Mouse (Mus musculus): ENCODE results near the gene Gm28729. TPM values are rescaled to one million over a fixed set of nuclear protein-coding genes. Genes with fewer than 3 reads are reported as not detected.
"Not testable (repeated sequence)": the region's sequence is repeated elsewhere in the genome, so short reads cannot be mapped to it uniquely, and the experiment has no call there.

The Gm28729 gene
- polyA plus RNA-seq, 1 experiment from 2014 or later, result not detected

DNA sequence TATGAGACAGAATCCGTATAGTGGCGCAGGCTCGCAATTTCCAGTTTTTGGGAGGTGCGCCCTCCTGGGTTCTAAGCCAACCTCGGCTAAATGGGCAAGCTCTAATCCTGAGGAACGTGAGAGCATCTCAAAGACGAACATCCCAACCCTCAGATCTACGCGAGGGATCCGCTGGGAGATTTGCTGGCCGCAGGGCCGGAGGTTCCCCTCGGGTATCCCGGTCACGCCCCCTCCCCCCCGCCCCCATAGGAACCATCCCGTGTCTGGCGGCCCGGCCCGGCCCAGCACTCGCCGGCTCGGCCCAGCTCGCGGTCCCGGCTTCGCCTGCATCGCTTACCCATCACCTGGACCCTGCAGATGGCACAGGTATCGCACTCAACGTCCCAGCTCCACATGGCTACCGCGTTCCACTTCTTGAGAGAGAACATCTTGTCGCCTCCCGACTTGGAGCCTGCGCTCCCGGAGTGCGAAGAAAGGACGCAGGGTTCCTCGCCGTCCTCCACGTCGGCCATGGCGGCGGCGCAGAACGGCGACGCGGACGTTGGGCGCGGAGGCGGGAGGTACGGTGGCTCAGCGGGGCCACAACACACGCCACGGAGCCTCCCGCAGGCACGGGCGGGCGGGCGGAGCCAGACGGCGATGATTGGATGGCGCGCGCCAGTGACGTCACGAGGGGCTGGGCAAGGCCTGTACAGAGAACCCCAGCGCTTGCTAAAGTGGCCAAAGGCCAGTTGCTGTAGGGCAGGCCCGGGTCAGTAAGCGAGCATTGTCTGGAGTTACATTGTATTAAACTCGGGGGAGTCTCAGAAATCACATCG, 46.8 kb downstream of the Gm28729 start, which contains the start of gene Rnf7:
Gene Rnf7 (minus strand): TSS at position 605 of the 818 bp plus-strand sequence.
- Histone ChIP-seq H3K4me3 (peak within 1 kb of the TSS; percentile 94), H3K9me3 (replicated peaks) (no peaks in the 10 kb centered on the region), H3K27ac (peak within 1 kb of the TSS; percentile 93), H3K4me1 (peaks cover 12% of the 10 kb centered on the region), H3K36me3 (peaks cover 31% of the 10 kb centered on the region), H3K27me3 (ENCODE audit: low read depth, poor library complexity, severe bottlenecking) (no peaks in the 10 kb centered on the region)
- DNase-seq (ENCODE audit: low spot score), result peak; percentile 100
- under 1% methylated on average over 74 of the region's 74 CpGs for WGBS

DNA sequence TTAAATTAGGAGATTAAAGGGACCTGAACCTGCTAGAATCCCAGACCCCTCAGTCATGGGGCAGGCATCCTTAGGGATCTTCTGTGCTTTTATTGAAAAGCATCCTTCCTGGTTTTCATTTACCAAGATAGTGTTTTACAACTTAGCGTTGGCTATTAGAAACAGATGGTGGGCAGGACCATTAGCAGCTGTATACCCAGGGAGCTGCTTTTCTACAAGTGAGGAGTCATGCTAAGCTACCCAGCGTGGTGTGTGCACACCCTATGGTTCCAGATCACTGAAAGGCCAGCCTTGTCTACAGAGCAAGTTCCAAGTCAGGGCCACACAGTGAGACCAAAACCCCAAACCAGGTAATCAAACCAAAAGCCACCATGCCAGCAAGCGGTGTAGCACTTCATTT, 52.7 kb downstream of the Gm28729 start:
- no peak overlapping the region for H3K4me3 ChIP-seq
- H3K27ac ChIP-seq, result no peak overlapping the region
- H3K27me3 ChIP-seq (ENCODE audit: low read depth, poor library complexity, severe bottlenecking), result no peaks in the 10 kb centered on the region
- peaks cover 71% of the 10 kb centered on the region for H3K36me3 ChIP-seq
- no peaks in the 10 kb centered on the region for H3K9me3 ChIP-seq (replicated peaks)
- 44% methylated on average over 3 of the region's 3 CpGs for WGBS
- H3K4me1 ChIP-seq, result peaks cover 28% of the 10 kb centered on the region
- no peak for DNase-seq (ENCODE audit: low spot score)

DNA sequence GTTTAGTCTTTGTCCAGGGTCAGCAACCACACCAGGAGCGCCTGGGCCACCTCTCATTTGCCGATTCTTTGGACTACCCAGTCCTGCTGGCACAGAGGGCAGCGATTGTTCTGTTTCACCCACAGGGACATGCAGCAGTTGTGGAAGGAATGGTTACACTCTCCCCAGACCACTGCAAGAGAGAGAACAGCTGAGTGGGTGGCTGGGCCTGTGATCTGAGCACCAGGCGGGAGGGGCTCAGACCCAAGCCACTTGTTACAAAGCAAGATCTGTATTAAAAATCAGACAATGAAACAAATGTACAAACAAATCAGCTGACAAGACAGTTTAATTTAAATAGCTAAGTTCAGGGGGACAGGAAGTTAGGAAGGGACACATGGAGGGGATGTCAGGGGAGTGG, 53.4 kb downstream of the Gm28729 start:
- not testable (repeated sequence) for H3K9me3 ChIP-seq (replicated peaks); H3K27ac ChIP-seq; DNase-seq (ENCODE audit: low spot score); H3K4me3 ChIP-seq; H3K27me3 ChIP-seq (ENCODE audit: low read depth, poor library complexity, severe bottlenecking)
- peaks cover 21% of the 10 kb centered on the region for H3K4me1 ChIP-seq
- peaks cover 77% of the 10 kb centered on the region for H3K36me3 ChIP-seq
- WGBS, result 88% methylated on average over 4 of the region's 4 CpGs

DNA sequence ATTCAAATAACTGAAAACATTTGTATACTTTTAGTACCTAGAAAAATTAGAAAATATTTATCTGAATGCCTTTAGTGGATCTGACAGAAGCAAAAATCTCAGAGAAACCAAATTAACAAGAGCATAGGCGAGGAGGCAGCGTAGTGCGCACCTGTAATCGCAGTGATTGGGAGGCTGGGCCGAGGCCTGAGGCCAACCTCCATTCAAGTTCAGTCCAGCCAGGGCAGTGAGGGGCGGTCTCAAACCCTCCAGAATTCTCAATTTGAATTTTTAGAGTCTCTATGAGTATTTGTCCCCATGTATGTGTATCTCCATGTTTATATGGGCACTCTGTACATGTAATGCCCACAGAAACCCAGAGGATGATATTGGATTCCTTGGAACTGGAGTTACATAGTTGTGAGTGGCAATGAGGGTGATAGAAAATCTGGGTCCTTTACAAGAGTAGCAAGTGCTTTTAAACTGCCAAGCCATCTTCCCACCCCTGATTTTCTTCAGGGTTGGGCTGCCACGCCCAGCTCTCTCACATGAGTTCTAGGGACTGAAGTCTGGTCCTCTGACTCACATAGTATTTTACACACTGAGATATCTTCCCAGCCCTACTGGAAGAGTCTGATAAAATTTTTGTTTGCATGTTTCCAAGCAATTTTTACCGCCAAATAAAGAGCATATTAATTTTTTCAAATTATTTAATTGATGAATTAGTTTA, 54.6 kb downstream of the Gm28729 start:
- Histone ChIP-seq H3K27me3 (ENCODE audit: low read depth, poor library complexity, severe bottlenecking) (no peaks in the 10 kb centered on the region), H3K9me3 (replicated peaks) (no peaks in the 10 kb centered on the region), H3K4me3 (no peak overlapping the region), H3K27ac (no peak overlapping the region), H3K4me1 (peaks cover 20% of the 10 kb centered on the region), H3K36me3 (peaks cover 73% of the 10 kb centered on the region)
- DNase-seq (ENCODE audit: low spot score), result no peak
- 94% methylated on average over 8 of the region's 8 CpGs for WGBS

DNA sequence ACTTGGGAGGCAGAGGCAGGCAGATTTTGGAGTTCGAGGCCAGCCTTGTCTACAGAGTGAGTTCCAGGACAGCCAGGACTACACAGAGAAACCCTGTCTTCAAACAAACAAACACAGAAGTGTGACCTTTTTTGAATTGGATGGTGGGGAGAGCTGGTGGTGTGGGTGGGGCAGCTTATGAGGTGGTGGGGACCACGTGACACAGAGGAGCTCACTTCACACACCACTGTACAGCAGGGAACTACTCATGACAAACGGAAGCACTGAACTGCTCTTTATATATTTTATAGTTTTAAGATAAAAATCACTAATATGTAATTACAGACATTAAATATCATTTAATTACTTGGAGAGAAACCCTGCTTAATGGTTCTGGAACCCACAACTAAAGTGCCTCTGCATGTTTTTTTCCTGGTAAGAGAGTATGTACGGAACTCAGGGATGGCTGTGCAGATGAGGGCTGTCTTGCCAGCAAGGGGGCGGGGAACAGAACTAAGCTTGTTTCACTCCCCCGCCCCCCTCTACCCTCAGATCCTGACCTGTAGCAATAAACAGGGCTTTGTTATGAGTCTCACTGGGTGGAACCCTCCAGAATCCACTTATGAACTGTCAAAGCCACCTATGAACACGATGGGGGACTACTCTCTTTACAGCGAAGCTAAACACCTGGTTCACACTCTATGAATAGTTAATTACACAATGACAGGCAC, 55.4 kb downstream of the Gm28729 start:
- no peaks in the 10 kb centered on the region for H3K27me3 ChIP-seq (ENCODE audit: low read depth, poor library complexity, severe bottlenecking)
- peaks cover 72% of the 10 kb centered on the region for H3K36me3 ChIP-seq
- H3K4me1 ChIP-seq, result peaks cover 20% of the 10 kb centered on the region
- DNase-seq (ENCODE audit: low spot score), result no peak
- H3K9me3 ChIP-seq (replicated peaks), result no peaks in the 10 kb centered on the region
- H3K4me3 ChIP-seq, result no peak overlapping the region
- H3K27ac ChIP-seq, result no peak overlapping the region
- 75% methylated on average over 8 of the region's 8 CpGs for WGBS

DNA sequence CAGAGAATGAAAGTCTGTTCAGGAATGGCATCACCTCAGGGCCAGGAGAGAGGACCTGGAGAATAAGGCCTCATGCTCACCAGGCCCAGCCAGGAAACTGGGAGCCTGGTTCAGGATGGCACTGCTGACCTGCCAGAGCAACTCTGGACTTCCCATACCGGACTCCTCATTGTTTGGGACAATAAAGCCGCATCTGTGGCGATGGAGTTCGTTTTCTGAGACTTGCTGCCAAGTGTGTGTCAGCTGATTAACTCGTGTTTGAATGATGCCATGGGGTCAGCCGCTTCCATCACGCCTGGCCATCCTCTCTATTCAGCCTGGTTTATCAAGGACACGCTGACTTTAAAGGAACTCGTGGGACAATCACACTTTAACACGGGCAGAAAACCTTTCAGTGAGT, 61.4 kb downstream of the Gm28729 start:
- no peak overlapping the region for H3K27ac ChIP-seq
- H3K27me3 ChIP-seq (ENCODE audit: low read depth, poor library complexity, severe bottlenecking), result no peaks in the 10 kb centered on the region
- H3K9me3 ChIP-seq (replicated peaks), result peaks cover 4% of the 10 kb centered on the region; the same call in 1 of the 2 replicates
- H3K4me1 ChIP-seq, result peaks cover 9% of the 10 kb centered on the region; the same call in 1 of the 2 replicates
- H3K4me3 ChIP-seq, result no peak overlapping the region
- 91% methylated on average over 10 of the region's 10 CpGs for WGBS
- DNase-seq (ENCODE audit: low spot score), result no peak
- peaks cover 60% of the 10 kb centered on the region for H3K36me3 ChIP-seq

DNA sequence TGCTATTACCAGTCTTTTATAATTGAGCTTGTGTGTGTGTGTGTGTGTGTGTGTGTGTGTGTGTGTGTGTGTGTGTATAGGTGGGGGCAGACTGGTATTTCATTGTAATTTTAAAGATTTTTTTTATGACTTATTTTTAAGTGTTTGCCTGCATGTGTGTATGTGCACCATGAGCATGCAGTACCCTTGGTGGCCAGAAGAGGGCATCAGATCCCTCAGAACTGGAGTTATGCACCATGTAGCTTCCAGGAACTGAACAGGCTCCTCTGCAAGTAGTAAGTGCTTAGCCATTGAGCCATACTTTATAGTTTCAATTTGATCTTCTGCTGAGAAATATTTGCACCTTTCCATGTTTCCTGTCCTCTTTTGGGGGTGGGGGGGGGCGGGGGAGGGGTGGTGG, 63.5 kb downstream of the Gm28729 start:
- Histone ChIP-seq H3K27me3 (ENCODE audit: low read depth, poor library complexity, severe bottlenecking) (no peaks in the 10 kb centered on the region), H3K4me1 (peaks cover 9% of the 10 kb centered on the region; the same call in 1 of the 2 replicates), H3K27ac (no peak overlapping the region), H3K9me3 (replicated peaks) (peaks cover 4% of the 10 kb centered on the region; the same call in 1 of the 2 replicates), H3K36me3 (peaks cover 40% of the 10 kb centered on the region), H3K4me3 (no peak overlapping the region)
- no peak for DNase-seq (ENCODE audit: low spot score)
- WGBS, result 40% methylated on average over 1 of the region's 1 CpGs

DNA sequence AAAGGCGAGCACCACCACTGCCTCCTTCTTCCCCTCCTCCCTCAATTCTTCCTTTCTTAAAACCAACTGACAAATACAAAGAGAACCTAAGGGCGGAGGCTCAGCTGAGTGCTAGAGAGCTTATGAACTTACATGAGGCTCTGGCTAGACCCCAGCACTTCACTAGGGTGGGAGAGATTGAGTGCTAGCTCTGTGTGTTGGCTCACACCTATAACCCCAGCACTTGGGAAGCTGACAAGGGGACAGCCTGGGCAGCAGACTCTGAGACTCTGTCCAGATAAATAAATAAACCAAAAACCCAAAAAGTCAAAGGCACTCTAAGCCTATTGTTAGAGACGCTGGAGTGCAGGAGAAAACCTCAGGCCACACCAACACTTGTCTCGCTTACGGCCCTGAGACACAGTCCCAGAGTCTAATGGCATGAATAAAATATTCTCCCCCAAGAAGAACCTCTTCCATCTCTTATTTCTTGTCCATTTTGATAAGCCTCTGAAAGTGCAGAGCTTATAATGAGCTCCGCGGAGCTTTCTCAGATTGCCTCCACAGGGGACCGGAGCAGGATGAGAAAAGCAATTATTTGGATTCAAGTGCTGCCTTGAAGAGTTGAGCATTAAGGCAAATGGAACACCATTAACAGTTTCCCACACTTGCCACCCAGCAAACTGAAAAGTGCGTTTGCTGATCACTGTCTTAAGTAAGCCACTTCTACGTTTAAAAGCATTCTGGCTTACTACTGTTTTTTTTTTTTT, 64.8 kb downstream of the Gm28729 start:
- Histone ChIP-seq H3K4me3 (no peak overlapping the region), H3K9me3 (replicated peaks) (peaks cover 4% of the 10 kb centered on the region; the same call in 1 of the 2 replicates), H3K27me3 (ENCODE audit: low read depth, poor library complexity, severe bottlenecking) (no peaks in the 10 kb centered on the region), H3K27ac (no peak overlapping the region), H3K4me1 (peaks cover 9% of the 10 kb centered on the region; the same call in 1 of the 2 replicates), H3K36me3 (peaks cover 34% of the 10 kb centered on the region)
- WGBS, result 91% methylated on average over 10 of the region's 10 CpGs
- no peak for DNase-seq (ENCODE audit: low spot score)

DNA sequence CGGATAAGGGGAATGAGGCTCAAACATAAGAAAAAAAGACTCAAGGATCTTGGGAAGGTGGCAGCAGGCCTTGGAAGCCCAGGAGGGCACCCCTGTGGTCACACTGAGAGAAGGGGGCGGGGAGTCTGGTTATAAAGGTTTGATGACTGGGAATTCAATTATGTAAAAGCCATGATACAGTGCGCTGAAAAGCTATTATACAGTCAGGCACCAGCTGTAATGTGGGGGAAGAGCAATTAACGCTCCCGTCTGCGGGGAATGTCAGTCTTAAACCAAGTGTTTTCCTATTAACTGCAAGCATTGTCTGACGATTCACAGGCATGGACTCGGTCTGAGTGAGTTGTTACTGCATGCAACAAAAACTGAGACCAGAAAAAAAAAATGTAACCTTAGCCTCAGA, 69.4 kb downstream of the Gm28729 start:
- H3K4me3 ChIP-seq, result no peak overlapping the region
- H3K9me3 ChIP-seq (replicated peaks), result no peaks in the 10 kb centered on the region
- no peaks in the 10 kb centered on the region for H3K27me3 ChIP-seq (ENCODE audit: low read depth, poor library complexity, severe bottlenecking)
- WGBS, result 77% methylated on average over 8 of the region's 8 CpGs
- H3K4me1 ChIP-seq, result peaks cover 15% of the 10 kb centered on the region; the same call in 1 of the 2 replicates
- H3K27ac ChIP-seq, result no peak overlapping the region
- no peaks in the 10 kb centered on the region for H3K36me3 ChIP-seq
- no peak for DNase-seq (ENCODE audit: low spot score)

DNA sequence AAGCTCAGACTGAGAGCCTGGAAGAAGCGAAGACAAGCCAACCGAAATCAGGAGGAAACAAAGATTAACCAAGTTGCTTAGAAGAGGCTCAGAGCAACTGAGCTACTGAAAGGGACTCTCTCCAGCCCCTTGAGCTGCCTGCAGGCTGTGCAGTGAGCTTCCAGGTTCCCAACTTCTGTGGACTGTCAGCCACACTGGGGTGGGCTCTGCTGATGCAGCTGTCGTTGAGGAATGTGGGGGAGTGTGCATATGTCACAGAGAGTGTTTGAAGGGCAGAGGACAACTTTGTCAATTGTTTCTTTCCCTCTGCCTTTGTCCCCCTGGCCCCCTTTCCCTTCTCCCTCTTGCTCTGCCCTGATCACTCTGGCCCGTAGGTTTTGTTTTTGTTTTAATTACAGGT, 72.1 kb downstream of the Gm28729 start:
- Histone ChIP-seq H3K36me3 (no peaks in the 10 kb centered on the region), H3K27ac (no peak overlapping the region), H3K9me3 (replicated peaks) (no peaks in the 10 kb centered on the region), H3K4me1 (0 out of 2 replicates have a peak, but pooled peaks cover 7% of the 10 kb centered on the region), H3K27me3 (ENCODE audit: low read depth, poor library complexity, severe bottlenecking) (no peaks in the 10 kb centered on the region), H3K4me3 (no peak overlapping the region)
- DNase-seq (ENCODE audit: low spot score), result no peak
- 91% methylated on average over 4 of the region's 4 CpGs for WGBS

DNA sequence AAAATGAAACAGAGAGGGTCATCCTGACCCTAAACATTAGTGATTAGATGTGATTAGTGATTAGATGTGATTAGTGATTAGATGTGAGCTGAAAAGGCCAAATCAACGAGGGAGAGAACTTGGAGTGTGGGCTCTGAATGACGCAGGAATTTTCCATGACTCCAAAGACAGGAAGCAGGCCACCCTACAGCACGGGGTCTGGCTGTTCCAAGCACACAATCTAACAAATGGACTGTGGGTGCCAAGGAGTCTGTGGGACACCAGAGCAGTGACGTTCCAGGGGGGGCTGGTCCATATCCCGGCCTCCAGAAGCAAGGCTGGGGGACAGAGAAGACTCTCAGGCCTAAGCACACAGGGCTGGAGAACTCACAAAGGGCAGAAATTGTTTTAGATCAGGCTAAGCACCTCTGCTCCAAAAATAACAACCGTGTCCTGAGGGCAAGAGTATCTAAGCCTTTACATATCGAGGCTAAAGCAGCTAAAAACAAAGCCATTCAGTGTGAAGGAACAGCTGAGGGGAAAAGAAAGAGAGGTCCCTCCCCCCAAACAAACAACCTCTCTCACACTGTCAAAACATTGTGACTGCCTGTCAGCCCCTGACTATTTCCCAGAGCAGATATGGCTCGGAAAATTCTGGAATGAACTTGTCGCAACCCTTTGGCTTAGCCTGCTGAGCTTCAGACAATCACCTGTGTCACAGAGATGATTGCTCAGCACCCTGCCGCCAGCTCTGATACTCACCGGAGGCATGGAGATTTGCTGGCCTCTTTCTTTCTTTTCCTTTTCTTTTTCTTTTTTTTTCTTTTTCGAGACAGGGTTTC, 74.0 kb downstream of the Gm28729 start:
- no peaks in the 10 kb centered on the region for H3K36me3 ChIP-seq
- peak overlapping the region; percentile 50; the same call in 1 of the 2 replicates for H3K27ac ChIP-seq

More for the DNA sequence above, 74.0 kb downstream of the Gm28729 start:
- Histone ChIP-seq H3K9me3 (replicated peaks) (no peaks in the 10 kb centered on the region), H3K4me3 (no peak overlapping the region), H3K27me3 (ENCODE audit: low read depth, poor library complexity, severe bottlenecking) (no peaks in the 10 kb centered on the region), H3K4me1 (0 out of 2 replicates have a peak, but pooled peaks cover 7% of the 10 kb centered on the region)
- peak; percentile 25 for DNase-seq (ENCODE audit: low spot score)
- WGBS, result 80% methylated on average over 12 of the region's 12 CpGs
